Mouse (Mus musculus): ENCODE results near the gene Cntnap2. TPM values are rescaled to one million over a fixed set of nuclear protein-coding genes. Genes with fewer than 3 reads are reported as not detected.
"Not testable (repeated sequence)": the region's sequence is repeated elsewhere in the genome, so short reads cannot be mapped to it uniquely, and the experiment has no call there.

Gene Cntnap2
- total and polyA plus RNA-seq, 2 experiments: not detected

GRCm38 (mm10) chr6:47188193-47188592 is 2129.0 kb downstream of the Cntnap2 start:
- H3K9ac ChIP-seq (ENCODE audit: low read depth, low read length): no peak overlapping the region
- TF ChIP-seq POLR2A (IDR thresholded peaks at IDR 0.05; ENCODE audit: extremely low read depth, insufficient read depth, low read length): no peak
- TF ChIP-seq CTCF (IDR thresholded peaks at IDR 0.05; ENCODE audit: low read depth, low read length): peak; percentile 29; the same call in 1 of the 2 replicates
- H3K27ac ChIP-seq (replicated peaks; ENCODE audit: insufficient read depth, low read depth, low read length): no peak overlapping the region
- H3K36me3 ChIP-seq (ENCODE audit: control insufficient read depth, insufficient read depth, low read length): no peaks in the 10 kb centered on the region
- 0 out of 2 replicates have a peak, but pooled peaks cover 6% of the 10 kb centered on the region for H3K27me3 ChIP-seq (ENCODE audit: control insufficient read depth, insufficient read depth, low read length)
- H3K4me3 ChIP-seq (ENCODE audit: insufficient read depth, low read depth, low read length): no peak overlapping the region
- DNase-seq (ENCODE audit: extremely low read depth, low read depth, low spot score): peak; percentile 5
- H3K4me1 ChIP-seq (ENCODE audit: control insufficient read depth, insufficient read depth, low read length): no peaks in the 10 kb centered on the region
- 60% methylated on average over 7 of the region's 7 CpGs for WGBS
- H3K79me2 ChIP-seq (ENCODE audit: control insufficient read depth, insufficient read depth, low read length): no peaks in the 10 kb centered on the region

GRCm38 (mm10) chr6:47188596-47188995 is 2129.4 kb downstream of the Cntnap2 start:
- not testable (repeated sequence) for H3K4me1 ChIP-seq (ENCODE audit: control insufficient read depth, insufficient read depth, low read length); H3K27ac ChIP-seq (replicated peaks; ENCODE audit: insufficient read depth, low read depth, low read length); H3K79me2 ChIP-seq (ENCODE audit: control insufficient read depth, insufficient read depth, low read length); H3K4me3 ChIP-seq (ENCODE audit: insufficient read depth, low read depth, low read length); DNase-seq (ENCODE audit: extremely low read depth, low read depth, low spot score); H3K27me3 ChIP-seq (ENCODE audit: control insufficient read depth, insufficient read depth, low read length); H3K36me3 ChIP-seq (ENCODE audit: control insufficient read depth, insufficient read depth, low read length); H3K9ac ChIP-seq (ENCODE audit: low read depth, low read length)
- WGBS: 77% methylated on average over 6 of the region's 6 CpGs

- 0 out of 2 replicates have a peak, but pooled peaks cover 6% of the 10 kb centered on the region for H3K27me3 ChIP-seq (ENCODE audit: control insufficient read depth, insufficient read depth, low read length)
- no peaks in the 10 kb centered on the region for H3K36me3 ChIP-seq (ENCODE audit: control insufficient read depth, insufficient read depth, low read length)
- H3K9ac ChIP-seq (ENCODE audit: low read depth, low read length): no peak overlapping the region
- TF ChIP-seq CTCF (IDR thresholded peaks at IDR 0.05; ENCODE audit: low read depth, low read length) (no peak), POLR2A (IDR thresholded peaks at IDR 0.05; ENCODE audit: extremely low read depth, insufficient read depth, low read length) (no peak)
- DNase-seq (ENCODE audit: extremely low read depth, low read depth, low spot score): no peak
- H3K4me1 ChIP-seq (ENCODE audit: control insufficient read depth, insufficient read depth, low read length): no peaks in the 10 kb centered on the region
- H3K4me3 ChIP-seq (ENCODE audit: insufficient read depth, low read depth, low read length): no peak overlapping the region
- no peaks in the 10 kb centered on the region for H3K79me2 ChIP-seq (ENCODE audit: control insufficient read depth, insufficient read depth, low read length)
- no peak overlapping the region for H3K27ac ChIP-seq (replicated peaks; ENCODE audit: insufficient read depth, low read depth, low read length)
- WGBS: 85% methylated on average over 7 of the region's 7 CpGs
Observed at GRCm38 (mm10) chr6:47190282-47190681, 2131.1 kb downstream of the Cntnap2 start.

DNA sequence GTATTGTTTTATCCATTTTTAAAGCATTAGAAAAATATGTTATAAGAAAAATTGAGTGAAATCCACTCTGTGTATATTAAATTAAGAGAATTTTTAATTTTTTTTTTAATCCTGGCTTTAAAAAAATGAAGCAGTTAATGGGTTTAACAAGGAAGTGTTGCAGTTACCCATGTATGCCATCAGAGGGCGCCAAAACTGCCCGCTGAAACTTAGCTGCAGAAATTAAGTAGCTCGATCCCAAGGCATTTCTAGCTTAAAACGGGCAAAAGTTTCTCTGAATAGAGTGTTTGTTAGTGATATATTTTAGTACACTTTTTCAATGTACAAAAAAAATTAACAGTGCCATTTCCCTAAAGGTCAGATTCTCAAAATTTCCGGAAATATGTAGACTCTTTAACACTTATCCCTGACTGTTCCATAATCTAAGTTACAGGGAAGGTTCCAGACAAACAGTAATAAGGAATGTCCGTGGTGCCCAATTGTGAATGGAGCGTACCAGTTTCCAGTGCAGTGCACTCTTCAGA is 2132.2 kb downstream of the Cntnap2 start:
- H3K27me3 ChIP-seq (ENCODE audit: control insufficient read depth, insufficient read depth, low read length): 0 out of 2 replicates have a peak, but pooled peaks cover 6% of the 10 kb centered on the region
- H3K27ac ChIP-seq (replicated peaks; ENCODE audit: insufficient read depth, low read depth, low read length): no peak overlapping the region; the same call in 1 of the 2 replicates
- no peaks in the 10 kb centered on the region for H3K79me2 ChIP-seq (ENCODE audit: control insufficient read depth, insufficient read depth, low read length)
- 10% methylated on average over 7 of the region's 7 CpGs for WGBS
- H3K4me3 ChIP-seq (ENCODE audit: insufficient read depth, low read depth, low read length): peak overlapping the region; percentile 5; the same call in 1 of the 2 replicates
- DNase-seq (ENCODE audit: extremely low read depth, low read depth, low spot score): peak; percentile 28
- H3K9ac ChIP-seq (ENCODE audit: low read depth, low read length): no peak overlapping the region
- no peaks in the 10 kb centered on the region for H3K4me1 ChIP-seq (ENCODE audit: control insufficient read depth, insufficient read depth, low read length)
- H3K36me3 ChIP-seq (ENCODE audit: control insufficient read depth, insufficient read depth, low read length): no peaks in the 10 kb centered on the region
- TF ChIP-seq CTCF (IDR thresholded peaks at IDR 0.05; ENCODE audit: low read depth, low read length) (peak; percentile 62; the same call in 1 of the 2 replicates), POLR2A (IDR thresholded peaks at IDR 0.05; ENCODE audit: extremely low read depth, insufficient read depth, low read length) (no peak)

- TF ChIP-seq CTCF (IDR thresholded peaks at IDR 0.05; ENCODE audit: low read depth, low read length): no peak
- WGBS: 73% methylated on average over 10 of the region's 10 CpGs
- no peak for DNase-seq (ENCODE audit: extremely low read depth, low read depth, low spot score)
Observed at GRCm38 (mm10) chr6:47191940-47192339, 2132.8 kb downstream of the Cntnap2 start.

DNA sequence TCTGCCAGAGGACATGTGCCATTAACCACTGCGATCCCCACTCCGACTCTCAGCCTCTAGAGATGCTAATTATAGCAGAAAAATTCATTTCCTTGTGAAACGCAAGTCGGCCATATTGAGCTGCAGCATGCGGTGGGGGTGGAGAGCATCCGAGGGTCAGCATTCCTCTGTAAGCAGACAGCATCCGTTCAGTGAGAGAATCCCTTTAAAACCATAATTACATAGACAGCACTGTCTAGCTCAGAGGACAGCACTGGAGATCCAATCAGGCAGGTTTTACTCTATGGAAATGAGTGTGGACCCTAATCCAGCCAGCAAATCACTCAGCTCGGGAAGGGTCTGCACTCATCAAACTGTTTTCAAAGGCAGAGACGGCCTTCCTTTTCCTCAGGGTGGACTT is 2133.3 kb downstream of the Cntnap2 start:
- H3K36me3 ChIP-seq (ENCODE audit: control insufficient read depth, insufficient read depth, low read length): no peaks in the 10 kb centered on the region
- H3K27me3 ChIP-seq (ENCODE audit: control insufficient read depth, insufficient read depth, low read length): 0 out of 2 replicates have a peak, but pooled peaks cover 6% of the 10 kb centered on the region
- no peak for DNase-seq (ENCODE audit: extremely low read depth, low read depth, low spot score)
- TF ChIP-seq CTCF (IDR thresholded peaks at IDR 0.05; ENCODE audit: low read depth, low read length): no peak
- no peak for TF ChIP-seq POLR2A (IDR thresholded peaks at IDR 0.05; ENCODE audit: extremely low read depth, insufficient read depth, low read length)
- no peaks in the 10 kb centered on the region for H3K4me1 ChIP-seq (ENCODE audit: control insufficient read depth, insufficient read depth, low read length)
- no peak overlapping the region for H3K4me3 ChIP-seq (ENCODE audit: insufficient read depth, low read depth, low read length)
- H3K79me2 ChIP-seq (ENCODE audit: control insufficient read depth, insufficient read depth, low read length): no peaks in the 10 kb centered on the region
- 72% methylated on average over 9 of the region's 9 CpGs for WGBS
- H3K9ac ChIP-seq (ENCODE audit: low read depth, low read length): no peak overlapping the region
- H3K27ac ChIP-seq (replicated peaks; ENCODE audit: insufficient read depth, low read depth, low read length): no peak overlapping the region

More at GRCm38 (mm10) chr6:47191940-47192339, 2132.8 kb downstream of the Cntnap2 start:
- H3K4me1 ChIP-seq (ENCODE audit: control insufficient read depth, insufficient read depth, low read length): no peaks in the 10 kb centered on the region
- peak overlapping the region; percentile 5; the same call in 1 of the 2 replicates for H3K4me3 ChIP-seq (ENCODE audit: insufficient read depth, low read depth, low read length)
- H3K27me3 ChIP-seq (ENCODE audit: control insufficient read depth, insufficient read depth, low read length): 0 out of 2 replicates have a peak, but pooled peaks cover 6% of the 10 kb centered on the region
- H3K9ac ChIP-seq (ENCODE audit: low read depth, low read length): no peak overlapping the region
- H3K36me3 ChIP-seq (ENCODE audit: control insufficient read depth, insufficient read depth, low read length): no peaks in the 10 kb centered on the region
- H3K79me2 ChIP-seq (ENCODE audit: control insufficient read depth, insufficient read depth, low read length): no peaks in the 10 kb centered on the region
- no peak overlapping the region; the same call in 1 of the 2 replicates for H3K27ac ChIP-seq (replicated peaks; ENCODE audit: insufficient read depth, low read depth, low read length)

All from liver, adult 2 months (tissue).